Mouse (Mus musculus): ENCODE data around the gene Acsbg1. TPM values are rescaled to one million over a fixed set of nuclear protein-coding genes. Genes with fewer than 3 reads are reported as not detected.

Gene Acsbg1
- polyA plus RNA-seq, 1 experiment from 2014 or later, result 14.9 TPM

- no peaks in the 10 kb centered on the region for H3K27me3 ChIP-seq
- no peaks in the 10 kb centered on the region for H3K36me3 ChIP-seq (replicated peaks)
- ATAC-seq (ENCODE audit: low FRiP score), result no peak
- no peaks in the 10 kb centered on the region for H3K4me1 ChIP-seq
- WGBS, result 64% methylated on average over 5 of the region's 5 CpGs
- H3K9me3 ChIP-seq, result no peaks in the 10 kb centered on the region
- H3K4me3 ChIP-seq (replicated peaks), result no peak overlapping the region
- H3K27ac ChIP-seq, result no peak overlapping the region
- H3K9ac ChIP-seq, result no peak overlapping the region
- H3K4me2 ChIP-seq, result no peak overlapping the region
Observed at GRCm38 (mm10) chr9:54637510-54638314, 24.0 kb downstream of the Acsbg1 start.

GRCm38 (mm10) chr9:54633401-54633800 is 28.3 kb downstream of the Acsbg1 start:
- H3K4me3 ChIP-seq (replicated peaks), result no peak overlapping the region
- no peaks in the 10 kb centered on the region for H3K9me3 ChIP-seq
- no peak overlapping the region for H3K27ac ChIP-seq
- H3K27me3 ChIP-seq, result no peaks in the 10 kb centered on the region
- H3K4me1 ChIP-seq, result no peaks in the 10 kb centered on the region
- no peak overlapping the region for H3K4me2 ChIP-seq
- no peak for ATAC-seq (ENCODE audit: low FRiP score)
- no peaks in the 10 kb centered on the region for H3K36me3 ChIP-seq (replicated peaks)
- WGBS, result 88% methylated on average over 2 of the region's 2 CpGs
- no peak overlapping the region for H3K9ac ChIP-seq

GRCm38 (mm10) chr9:54630905-54631304 is 30.8 kb downstream of the Acsbg1 start:
- Histone ChIP-seq H3K4me2 (no peak overlapping the region), H3K27me3 (no peaks in the 10 kb centered on the region), H3K4me1 (no peaks in the 10 kb centered on the region), H3K9ac (no peak overlapping the region), H3K27ac (no peak overlapping the region), H3K4me3 (replicated peaks) (no peak overlapping the region), H3K9me3 (no peaks in the 10 kb centered on the region), H3K36me3 (replicated peaks) (no peaks in the 10 kb centered on the region)
- ATAC-seq (ENCODE audit: low FRiP score), result no peak

- H3K4me3 ChIP-seq (replicated peaks), result no peak overlapping the region
- no peaks in the 10 kb centered on the region for H3K36me3 ChIP-seq (replicated peaks)
- H3K27ac ChIP-seq, result no peak overlapping the region
- H3K27me3 ChIP-seq, result no peaks in the 10 kb centered on the region
- H3K4me1 ChIP-seq, result no peaks in the 10 kb centered on the region
- 84% methylated on average over 5 of the region's 5 CpGs for WGBS
- no peaks in the 10 kb centered on the region for H3K9me3 ChIP-seq
- no peak overlapping the region for H3K9ac ChIP-seq
- H3K4me2 ChIP-seq, result no peak overlapping the region
- no peak for ATAC-seq (ENCODE audit: low FRiP score)
Observed at GRCm38 (mm10) chr9:54629613-54630261, 31.9 kb downstream of the Acsbg1 start.

GRCm38 (mm10) chr9:54628752-54629151 is 32.9 kb downstream of the Acsbg1 start:
- H3K27me3 ChIP-seq, result no peaks in the 10 kb centered on the region
- H3K4me1 ChIP-seq, result no peaks in the 10 kb centered on the region
- no peaks in the 10 kb centered on the region for H3K36me3 ChIP-seq (replicated peaks)
- no peak for ATAC-seq (ENCODE audit: low FRiP score)
- no peak overlapping the region for H3K4me2 ChIP-seq
- no peaks in the 10 kb centered on the region for H3K9me3 ChIP-seq
- no peak overlapping the region for H3K9ac ChIP-seq
- WGBS, result 95% methylated on average over 4 of the region's 4 CpGs
- no peak overlapping the region for H3K4me3 ChIP-seq (replicated peaks)
- no peak overlapping the region for H3K27ac ChIP-seq

DNA sequence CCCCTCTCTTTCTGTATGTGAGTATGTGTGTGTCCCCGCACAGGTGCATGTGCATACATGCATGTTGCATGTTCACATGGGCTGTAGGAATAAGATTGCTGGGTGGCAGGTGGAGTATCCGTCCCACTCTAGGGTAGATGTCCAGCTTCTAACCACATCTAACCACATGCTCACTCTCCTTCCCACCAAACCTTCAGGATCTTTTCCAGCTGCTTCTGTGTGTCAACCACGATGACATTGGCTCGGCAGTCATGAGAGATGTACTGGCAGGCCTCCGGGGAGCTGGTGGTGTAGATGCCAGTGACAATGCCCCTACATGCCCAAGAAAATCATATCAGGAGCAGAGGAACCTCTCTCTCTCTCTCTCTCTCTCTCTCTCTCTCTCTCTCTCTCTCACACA is 34.4 kb downstream of the Acsbg1 start:
- no peak overlapping the region for H3K9ac ChIP-seq
- WGBS, result 94% methylated on average over 5 of the region's 5 CpGs
- H3K4me3 ChIP-seq (replicated peaks), result no peak overlapping the region
- no peak overlapping the region for H3K4me2 ChIP-seq
- no peak overlapping the region for H3K27ac ChIP-seq
- ATAC-seq (ENCODE audit: low FRiP score), result no peak
- H3K4me1 ChIP-seq, result no peaks in the 10 kb centered on the region
- H3K27me3 ChIP-seq, result no peaks in the 10 kb centered on the region
- H3K9me3 ChIP-seq, result no peaks in the 10 kb centered on the region
- H3K36me3 ChIP-seq (replicated peaks), result no peaks in the 10 kb centered on the region

GRCm38 (mm10) chr9:54614182-54614850 is 47.4 kb downstream of the Acsbg1 start:
- H3K36me3 ChIP-seq (replicated peaks), result no peaks in the 10 kb centered on the region
- ATAC-seq (ENCODE audit: low FRiP score), result no peak
- 79% methylated on average over 13 of the region's 13 CpGs for WGBS
- no peaks in the 10 kb centered on the region for H3K9me3 ChIP-seq
- H3K9ac ChIP-seq, result no peak overlapping the region
- no peak overlapping the region for H3K4me2 ChIP-seq
- H3K27me3 ChIP-seq, result no peaks in the 10 kb centered on the region
- no peak overlapping the region for H3K27ac ChIP-seq
- no peaks in the 10 kb centered on the region for H3K4me1 ChIP-seq
- H3K4me3 ChIP-seq (replicated peaks), result no peak overlapping the region

- Histone ChIP-seq H3K27me3 (no peaks in the 10 kb centered on the region), H3K27ac (no peak overlapping the region), H3K9ac (no peak overlapping the region), H3K9me3 (no peaks in the 10 kb centered on the region), H3K4me2 (no peak overlapping the region), H3K36me3 (replicated peaks) (no peaks in the 10 kb centered on the region), H3K4me3 (replicated peaks) (no peak overlapping the region), H3K4me1 (no peaks in the 10 kb centered on the region)
- no peak for ATAC-seq (ENCODE audit: low FRiP score)
- 86% methylated on average over 5 of the region's 5 CpGs for WGBS
Observed at GRCm38 (mm10) chr9:54612781-54613191, 48.9 kb downstream of the Acsbg1 start.

- H3K4me1 ChIP-seq, result no peaks in the 10 kb centered on the region; the same call in 1 of the 2 replicates
- H3K36me3 ChIP-seq (replicated peaks), result peaks cover 53% of the 10 kb centered on the region
- no peak overlapping the region for H3K4me3 ChIP-seq (replicated peaks)
- H3K9ac ChIP-seq, result no peak overlapping the region
- no peak for ATAC-seq (ENCODE audit: low FRiP score)
- WGBS, result 52% methylated on average over 4 of the region's 4 CpGs
- no peaks in the 10 kb centered on the region for H3K27me3 ChIP-seq
- H3K27ac ChIP-seq, result no peak overlapping the region
- no peak overlapping the region for H3K4me2 ChIP-seq
- H3K9me3 ChIP-seq, result no peaks in the 10 kb centered on the region
Observed at GRCm38 (mm10) chr9:54604886-54605285, 56.8 kb downstream of the Acsbg1 start.

- no peak overlapping the region for H3K27ac ChIP-seq
- H3K27me3 ChIP-seq, result no peaks in the 10 kb centered on the region
- H3K4me2 ChIP-seq, result no peak overlapping the region
- WGBS, result 81% methylated on average over 5 of the region's 5 CpGs
- H3K4me1 ChIP-seq, result no peaks in the 10 kb centered on the region; the same call in 1 of the 2 replicates
- no peak overlapping the region for H3K9ac ChIP-seq
- H3K4me3 ChIP-seq (replicated peaks), result no peak overlapping the region
- ATAC-seq (ENCODE audit: low FRiP score), result no peak
- H3K9me3 ChIP-seq, result no peaks in the 10 kb centered on the region
- peaks cover 60% of the 10 kb centered on the region for H3K36me3 ChIP-seq (replicated peaks)
Observed at GRCm38 (mm10) chr9:54604131-54604654, 57.5 kb downstream of the Acsbg1 start.

DNA sequence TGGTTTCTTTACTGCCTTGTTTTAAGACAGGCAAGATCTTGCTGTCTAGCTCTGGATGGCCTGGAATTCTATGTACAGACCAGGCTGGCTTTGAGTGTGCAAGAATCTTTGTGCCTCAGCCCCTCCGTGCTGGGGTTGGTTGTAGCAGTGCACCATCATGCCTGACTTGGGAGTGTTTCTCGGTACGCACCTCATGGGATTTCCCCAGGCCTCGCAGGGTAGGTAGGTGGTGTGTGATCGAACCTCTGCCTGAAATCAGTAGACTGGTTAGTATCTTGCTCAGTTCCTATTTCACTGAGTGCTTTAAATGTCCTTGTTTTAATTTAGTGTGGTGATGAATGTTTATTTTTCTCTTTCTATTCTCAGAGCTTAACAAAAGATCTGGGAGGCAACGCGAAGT is 58.8 kb downstream of the Acsbg1 start:
- no peak overlapping the region for H3K4me2 ChIP-seq

GRCm38 (mm10) chr9:54602386-54602785 is 59.3 kb downstream of the Acsbg1 start:
- 80% methylated on average over 2 of the region's 2 CpGs for WGBS
- no peak for ATAC-seq (ENCODE audit: low FRiP score)

More for the DNA sequence above, 58.8 kb downstream of the Acsbg1 start:
- H3K4me1 ChIP-seq, result no peaks in the 10 kb centered on the region; the same call in 1 of the 2 replicates
- H3K36me3 ChIP-seq (replicated peaks), result peaks cover 73% of the 10 kb centered on the region
- H3K27me3 ChIP-seq, result no peaks in the 10 kb centered on the region
- H3K9ac ChIP-seq, result peak overlapping the region; percentile 7; the same call in 1 of the 2 replicates
- H3K4me3 ChIP-seq (replicated peaks), result no peak overlapping the region
- ATAC-seq (ENCODE audit: low FRiP score), result no peak
- H3K27ac ChIP-seq, result no peak overlapping the region
- WGBS, result 66% methylated on average over 7 of the region's 7 CpGs
- no peaks in the 10 kb centered on the region for H3K9me3 ChIP-seq

More at GRCm38 (mm10) chr9:54602386-54602785, 59.3 kb downstream of the Acsbg1 start:
- Histone ChIP-seq H3K36me3 (replicated peaks) (peaks cover 78% of the 10 kb centered on the region), H3K4me3 (replicated peaks) (no peak overlapping the region), H3K4me2 (no peak overlapping the region), H3K4me1 (no peaks in the 10 kb centered on the region; the same call in 1 of the 2 replicates), H3K9ac (peak overlapping the region; percentile 7; the same call in 1 of the 2 replicates), H3K27ac (no peak overlapping the region), H3K9me3 (no peaks in the 10 kb centered on the region), H3K27me3 (no peaks in the 10 kb centered on the region)

Measured in forebrain, embryonic 12.5 days (tissue).